Comparison of ENCODE assay signal across 8 mouse cellular contexts in the genomic region with DNA sequence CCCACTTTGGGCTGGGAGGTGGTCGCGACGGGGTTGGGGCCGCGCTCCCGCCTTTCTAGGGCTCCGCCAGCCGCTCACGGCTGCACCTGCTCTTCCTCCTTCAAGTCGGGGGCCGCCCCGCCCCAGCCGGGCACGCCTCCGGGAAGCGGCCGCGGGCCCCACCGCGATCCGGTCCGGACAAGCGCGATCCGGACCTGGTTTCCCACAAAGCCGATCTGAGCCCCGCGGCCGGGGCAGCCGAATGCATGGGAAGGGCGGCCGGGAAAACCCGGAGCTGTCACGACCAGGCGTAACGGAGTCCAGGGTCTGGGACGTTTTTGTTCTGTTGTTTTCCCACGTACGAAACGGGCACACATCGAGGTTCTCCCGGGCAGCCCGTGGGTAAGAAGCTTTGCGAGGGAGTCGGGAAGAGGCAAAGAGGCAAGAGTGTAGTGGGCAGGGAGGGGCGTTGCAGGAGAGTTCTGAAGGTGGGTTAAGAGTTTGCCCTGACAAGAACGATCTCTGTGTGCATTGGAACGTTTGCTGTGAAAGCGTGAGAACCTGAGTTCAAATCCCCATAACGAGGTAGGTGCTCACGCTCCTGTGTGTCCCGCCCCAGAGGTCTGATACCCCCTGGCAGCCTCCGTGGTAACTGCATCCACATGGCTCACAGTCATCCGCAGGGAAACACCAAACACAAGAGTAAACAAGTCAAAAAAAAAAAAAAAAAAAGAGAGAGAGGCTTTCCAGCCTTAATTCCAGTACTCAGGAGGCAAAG. TPM values are rescaled to one million over a fixed set of nuclear protein-coding genes. Genes with fewer than 3 reads are reported as not detected.
DNase-seq lines count a peak whose midpoint lies in the region; ATAC-seq lines count a peak whose summit lies in the region.

No protein-coding gene starts in this region.

- peak overlapping the region; percentile 49 for H3K4me3 ChIP-seq in limb, embryonic 10.5 days
- H3K4me3 ChIP-seq in midbrain, embryonic 11.5 days (ENCODE audit: low read depth, low read length) = peak overlapping the region; percentile 49

- intact Hi-C loops in gastrocnemius, postnatal 14 days (cut with DNase I; ENCODE audit: low total_unique reads) = loop anchor here (5.0 to 10.0 kb wide), 2 partner anchors 66 to 169 kb away; partner anchors contain the start of genes Hmg20b and Nfic

- peaks cover 92% of the 10 kb centered on the region for H3K27me3 ChIP-seq in limb, embryonic 10.5 days (ENCODE audit: low read depth, poor library complexity, severe bottlenecking)
- peaks cover 34% of the 10 kb centered on the region for H3K27me3 ChIP-seq in midbrain, embryonic 11.5 days (ENCODE audit: control insufficient read depth, insufficient read depth, low read length)

- peak overlapping the region; percentile 69 for H3K4me2 ChIP-seq in midbrain, embryonic 11.5 days

- H3K36me3 ChIP-seq in limb, embryonic 10.5 days = no peaks in the 10 kb centered on the region
- no peaks in the 10 kb centered on the region for H3K36me3 ChIP-seq in midbrain, embryonic 11.5 days (ENCODE audit: control insufficient read depth, insufficient read depth, low read length)

- DNase-seq in adrenal gland, adult 18-20 months (ENCODE audit: low spot score in 2 of 2) = peak; percentile 84 to 92
- DNase-seq in cerebellum, postnatal 4 days (ENCODE audit: low spot score in 2 of 2) = peak; percentile 87 to 91
- peak; percentile 91 for DNase-seq in gastrocnemius, postnatal 14 days
- DNase-seq in induced T-regulatory cell, adult 2 months (ENCODE audit: low read depth) = peak; percentile 95
- DNase-seq in limb, embryonic 10.5 days (ENCODE audit: low spot score) = peak; percentile 98
- peak; percentile 100 for DNase-seq in midbrain, embryonic 11.5 days (ENCODE audit: low spot score, missing footprints)
- DNase-seq in right cerebral cortex, postnatal 4 days = peak; percentile 91
- DNase-seq in yolk sac, embryonic 10.5 days (ENCODE audit: low spot score) = peak; percentile 92

- ATAC-seq in midbrain, embryonic 11.5 days (ENCODE audit: low FRiP score) = peak; percentile 77

- H3K9me3 ChIP-seq in limb, embryonic 10.5 days (replicated peaks) = no peaks in the 10 kb centered on the region
- H3K9me3 ChIP-seq in midbrain, embryonic 11.5 days (ENCODE audit: control insufficient read depth, low read length) = no peaks in the 10 kb centered on the region

- H3K4me1 ChIP-seq in limb, embryonic 10.5 days = peaks cover 24% of the 10 kb centered on the region
- peaks cover 5% of the 10 kb centered on the region for H3K4me1 ChIP-seq in midbrain, embryonic 11.5 days (ENCODE audit: control insufficient read depth, insufficient read depth, low read length)

- peak overlapping the region; percentile 64 for H3K27ac ChIP-seq in limb, embryonic 10.5 days
- no peak overlapping the region for H3K27ac ChIP-seq in midbrain, embryonic 11.5 days (ENCODE audit: low read depth, low read length)

- peak overlapping the region; percentile 68 for H3K9ac ChIP-seq in midbrain, embryonic 11.5 days (ENCODE audit: low read length)

- WGBS in limb, embryonic 10.5 days = 3% methylated on average over 54 of the region's 54 CpGs
- 2% methylated on average over 54 of the region's 54 CpGs for WGBS in midbrain, embryonic 11.5 days

RNA-seq across cellular contexts. Expression of gene Tjp3, which starts 5.5 kb away (rescaled TPM):
- total RNA-seq in adrenal gland, adult 18-20 months (2021) = 1 to 10 TPM; 1.1 to 1.6 TPM
- total RNA-seq in gastrocnemius, postnatal 14 days (2021) = not detected
- 4.7 and 5.1 TPM in 2 replicates for polyA plus RNA-seq in limb, embryonic 10.5 days (2016; fragmentation: Nextera tagmentation; extraction: Ambion mirVana)
- polyA plus RNA-seq in midbrain, embryonic 11.5 days (2014; fragmentation: Nextera tagmentation; extraction: Ambion mirVana) = 3.9 and 4.0 TPM in 2 replicates

RNA-seq across cellular contexts. Expression of gene Pip5k1c, which starts 6.9 kb away (rescaled TPM):
- 10 to 100 TPM; 37.6 to 40.4 TPM for total RNA-seq in adrenal gland, adult 18-20 months (2021)
- total RNA-seq in gastrocnemius, postnatal 14 days (2021) = 10 to 100 TPM; 18.5 to 22.8 TPM
- polyA plus RNA-seq in limb, embryonic 10.5 days (2016; fragmentation: Nextera tagmentation; extraction: Ambion mirVana) = 67.0 and 71.3 TPM in 2 replicates
- 42.0 and 46.2 TPM in 2 replicates for polyA plus RNA-seq in midbrain, embryonic 11.5 days (2014; fragmentation: Nextera tagmentation; extraction: Ambion mirVana)

RNA-seq across cellular contexts. Expression of gene Apba3, which starts 19.1 kb away (rescaled TPM):
- 100 to 1,000 TPM; 104 to 123 TPM for total RNA-seq in adrenal gland, adult 18-20 months (2021)
- 10 to 100 TPM; 62.8 to 71.1 TPM for total RNA-seq in gastrocnemius, postnatal 14 days (2021)
- polyA plus RNA-seq in limb, embryonic 10.5 days (2016; fragmentation: Nextera tagmentation; extraction: Ambion mirVana) = 56.5 and 57.6 TPM in 2 replicates
- polyA plus RNA-seq in midbrain, embryonic 11.5 days (2014; fragmentation: Nextera tagmentation; extraction: Ambion mirVana) = 25.4 and 31.2 TPM in 2 replicates

RNA-seq across cellular contexts. Expression of gene Mrpl54, which starts 19.1 kb away (rescaled TPM):
- total RNA-seq in adrenal gland, adult 18-20 months (2021) = 100 to 1,000 TPM; 105 to 111 TPM
- total RNA-seq in gastrocnemius, postnatal 14 days (2021) = 10 to 100 TPM; 93.1 to 99.9 TPM
- polyA plus RNA-seq in limb, embryonic 10.5 days (2016; fragmentation: Nextera tagmentation; extraction: Ambion mirVana) = 234 and 258 TPM in 2 replicates
- polyA plus RNA-seq in midbrain, embryonic 11.5 days (2014; fragmentation: Nextera tagmentation; extraction: Ambion mirVana) = 198 and 205 TPM in 2 replicates

RNA-seq across cellular contexts. Expression of gene Matk, which starts 33.1 kb away (rescaled TPM):
- 1 to 10 TPM in 1 of 2 experiments, under 1 TPM in 1; 0.76 to 1.7 TPM for total RNA-seq in adrenal gland, adult 18-20 months (2021)
- total RNA-seq in gastrocnemius, postnatal 14 days (2021) = under 1 TPM; 0.33 to 0.57 TPM
- 2.1 and 3.0 TPM in 2 replicates for polyA plus RNA-seq in limb, embryonic 10.5 days (2016; fragmentation: Nextera tagmentation; extraction: Ambion mirVana)
- 2.5 and 2.7 TPM in 2 replicates for polyA plus RNA-seq in midbrain, embryonic 11.5 days (2014; fragmentation: Nextera tagmentation; extraction: Ambion mirVana)
